Mouse (Mus musculus) myocyte (in vitro differentiated cells): Measurements from ENCODE around the gene Cacna1f.

ENCODE experiments used
- CEBPB ChIP-seq: IDR thresholded peaks from 2 replicates; pipeline ENCODE4 v1.6.1; 2011; ENCODE audit warnings: mild to moderate bottlenecking, moderate library complexity; ENCODE audit not compliant: poor library complexity, insufficient read depth, severe bottlenecking
- E2F4 ChIP-seq: IDR thresholded peaks from one replicate; pipeline ENCODE4 v1.6.1; 2011; ENCODE audit warnings: mild to moderate bottlenecking, control low read depth, moderate library complexity; ENCODE audit not compliant: insufficient read depth
- MAX ChIP-seq: IDR thresholded peaks from one replicate; pipeline ENCODE4 v1.6.1; 2011; ENCODE audit warnings: low read depth, mild to moderate bottlenecking, control low read depth
- MYOD1 ChIP-seq, 3 experiments: IDR thresholded peaks; one replicate each; pipeline ENCODE4 v1.6.1; 2011; ENCODE audit warnings: control low read depth in 2 of 3, low read depth in 2 of 3, mild to moderate bottlenecking in 2 of 3, moderate library complexity in 1 of 3; ENCODE audit not compliant: insufficient read length in 2 of 3, control insufficient read depth in 1 of 3
- MYOG ChIP-seq, 3 experiments: IDR thresholded peaks; one replicate each; pipeline ENCODE4 v1.6.1; 2011; ENCODE audit warnings: control low read depth in 2 of 3, low read depth in 2 of 3, mild to moderate bottlenecking in 2 of 3; ENCODE audit not compliant: insufficient read length in 2 of 3, control insufficient read depth in 1 of 3, insufficient read depth in 1 of 3
- POLR2A ChIP-seq: IDR thresholded peaks from one replicate; pipeline ENCODE4 v1.6.1; 2011; ENCODE audit warnings: low read depth, mild to moderate bottlenecking, control low read depth, moderate library complexity; ENCODE audit not compliant: insufficient read length
- POLR2AphosphoS2 ChIP-seq: IDR thresholded peaks from one replicate; pipeline ENCODE4 v1.6.1; 2011; ENCODE audit warnings: low read depth, control low read depth; ENCODE audit not compliant: insufficient read length
- REST ChIP-seq: IDR thresholded peaks from one replicate; pipeline ENCODE4 v1.6.1; 2011; ENCODE audit warnings: mild to moderate bottlenecking, control low read depth, moderate library complexity; ENCODE audit not compliant: insufficient read depth, insufficient read length
- TCF12 ChIP-seq: IDR thresholded peaks from one replicate; pipeline ENCODE4 v1.6.1; 2011; ENCODE audit warnings: mild to moderate bottlenecking, control low read depth; ENCODE audit not compliant: poor library complexity, insufficient read depth, severe bottlenecking
- TCF3 ChIP-seq: IDR thresholded peaks from one replicate; pipeline ENCODE4 v1.6.1; 2011; ENCODE audit warnings: low read depth, control low read depth; ENCODE audit not compliant: insufficient read length
- USF1 ChIP-seq: IDR thresholded peaks from one replicate; pipeline ENCODE4 v1.6.1; 2011; ENCODE audit warnings: low read depth, mild to moderate bottlenecking, control low read depth, moderate library complexity

DNA sequence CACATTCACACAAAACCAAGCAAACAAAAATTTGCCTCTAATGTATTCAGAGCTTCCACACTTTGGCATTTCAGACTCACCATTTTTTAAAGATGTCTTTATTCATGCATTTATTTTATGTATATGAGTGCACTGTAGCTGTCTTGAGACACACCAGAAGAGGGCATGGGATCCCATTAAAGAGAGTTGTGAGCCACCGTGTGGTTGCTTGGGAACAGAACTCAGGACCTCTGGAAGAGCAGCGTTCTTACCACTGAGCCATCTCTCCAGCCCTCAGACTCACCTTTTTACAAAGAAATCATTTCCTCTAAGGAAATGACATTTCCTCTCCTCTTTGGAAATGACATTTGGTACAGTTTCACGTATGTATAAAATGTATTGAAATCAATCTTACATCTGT lies 72.1 kb downstream of the Cacna1f start:
- TF ChIP-seq POLR2A (no peak), REST (no peak), E2F4 (no peak), CEBPB (no peak), USF1 (no peak), MYOD1 (IDR thresholded peaks at IDR 0.05; ENCODE audit: control insufficient read depth in 1 of 3, insufficient read length in 2 of 3, low read depth in 2 of 3) (no peak), TCF12 (no peak), MYOG (IDR thresholded peaks at IDR 0.05; ENCODE audit: control insufficient read depth in 1 of 3, insufficient read depth in 1 of 3, insufficient read length in 2 of 3, low read depth in 2 of 3) (no peak), MAX (no peak), TCF3 (no peak), POLR2AphosphoS2 (no peak)
